Mouse (Mus musculus) bone marrow macrophage, adult 2 months (primary cell): ENCODE measurements around the gene Chrna5.

Experiments used
- CTCF ChIP-seq: IDR thresholded peaks from 2 replicates; pipeline ENCODE4 v1.5.1; 2012; ENCODE audit warnings: low read depth, mild to moderate bottlenecking, low read length, moderate library complexity
- POLR2A ChIP-seq: IDR thresholded peaks from 2 replicates; pipeline ENCODE4 v1.6.1; 2012; ENCODE audit warnings: mild to moderate bottlenecking, low read depth, low read length, borderline replicate concordance

- TF ChIP-seq CTCF (no peak), POLR2A (no peak)
These were observed 10.6 kb upstream of the Chrna5 start for GRCm38 (mm10) chr9:54969972-54970637.
